Mouse (Mus musculus) lung, adult 2 months (tissue): ENCODE data around the gene Fnbp1. TPM values are rescaled to one million over a fixed set of nuclear protein-coding genes. Genes with fewer than 3 reads are reported as not detected.

ENCODE experiments used
- DNase-seq: peaks from one replicate; pipeline ENCODE4 v3.0.0; 2022
- H3K4me1 ChIP-seq: fragments of 200-500 bp; 2 replicates; pipeline ENCODE4 v1.6.1; 2011; ENCODE audit warnings: low read length; ENCODE audit not compliant: control insufficient read depth, insufficient read depth
- H3K4me3 ChIP-seq: fragments of 200-500 bp; replicated peaks from 2 replicates; pipeline ENCODE3; 2011; ENCODE audit warnings: low read depth, mild to moderate bottlenecking, control low read depth, low read length; ENCODE audit errors: extremely low read depth
- CTCF ChIP-seq: fragments of 200-500 bp; IDR thresholded peaks from 2 replicates; pipeline ENCODE4 v1.5.1; 2011; ENCODE audit warnings: mild to moderate bottlenecking, low read length, control low read depth; ENCODE audit not compliant: insufficient read depth
- POLR2A ChIP-seq: fragments of 200-500 bp; IDR thresholded peaks from 2 replicates; pipeline ENCODE4 v1.6.1; 2011; ENCODE audit warnings: low read depth, mild to moderate bottlenecking, control low read depth, low read length, borderline replicate concordance; ENCODE audit errors: extremely low read depth
- WGBS: fragments of 180-500 bp; shearing (Covaris S2); methylation state at CpG from one replicate; pipeline ENCODE4 v1.1.7; 2018; 5-methylcytosine and 5-hydroxymethylcytosine counted together
- polyA plus RNA-seq: library from polyadenylated mRNA; depleted of rRNA; stranded (reverse); fragments of >200 nt; gene quantifications from 2 replicates; pipeline ENCODE4 v1.2.3, GENCODE M21; 2012

Gene Fnbp1
- polyA plus RNA-seq, 1 experiment = 47.4 TPM

DNA sequence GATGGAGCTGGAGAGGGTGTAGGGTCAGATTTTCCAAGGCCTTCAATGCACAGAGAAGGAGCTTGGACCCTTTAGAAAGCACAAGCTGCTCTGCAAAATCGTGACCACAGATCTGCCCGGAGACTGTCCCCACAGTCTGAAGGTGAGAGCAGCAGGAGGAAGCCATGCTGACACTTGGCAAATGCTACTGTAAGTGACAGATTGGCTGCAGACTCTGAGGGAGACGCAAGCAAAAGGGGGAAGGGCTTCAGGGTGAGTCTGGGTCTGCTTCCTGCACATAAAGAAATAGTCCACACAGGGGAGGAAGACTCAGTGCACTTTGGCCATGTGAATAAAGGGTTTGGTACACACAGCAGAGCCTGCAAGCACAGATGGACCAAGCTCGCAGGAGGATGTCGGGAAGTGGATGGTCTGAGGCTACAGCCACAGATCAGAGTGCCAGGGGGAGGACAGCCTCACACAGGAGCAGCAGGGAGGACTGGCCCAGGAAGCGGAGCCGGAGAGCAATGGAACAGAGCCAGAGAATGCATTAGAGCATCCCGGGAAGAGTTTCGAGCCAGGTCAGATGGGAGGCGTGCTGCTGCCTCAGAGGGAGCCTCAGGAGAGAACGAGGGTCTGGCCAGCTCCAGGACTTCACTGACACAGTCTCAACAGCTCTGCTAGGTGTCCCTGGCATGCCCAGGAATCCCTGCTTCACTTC, 35.0 kb downstream of the Fnbp1 start:
- WGBS = 27% methylated on average over 11 of the region's 11 CpGs
- H3K4me3 ChIP-seq = no peak overlapping the region
- DNase-seq = no peak
- TF ChIP-seq CTCF (no peak), POLR2A (no peak)
- H3K4me1 ChIP-seq = peaks cover 16% of the 10 kb centered on the region

DNA sequence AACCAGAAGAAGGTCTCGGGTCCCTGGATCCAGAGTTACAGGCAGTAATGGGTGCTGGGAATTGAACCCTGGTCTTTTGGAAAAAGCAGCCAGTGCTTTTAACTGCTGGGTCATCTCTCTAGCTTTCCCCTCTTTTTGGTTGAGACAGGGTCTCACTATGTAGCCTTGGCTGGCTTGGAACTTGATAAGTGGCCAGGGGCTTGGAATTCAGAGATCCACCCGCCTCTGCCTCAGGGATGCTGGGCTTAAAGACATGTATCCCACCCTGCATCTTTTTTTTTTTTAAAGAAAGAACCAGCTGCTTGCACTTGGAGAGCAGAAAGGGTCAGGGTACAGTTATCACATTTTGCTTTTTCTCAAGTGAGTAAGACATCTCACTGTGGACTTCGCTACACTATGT, 35.8 kb downstream of the Fnbp1 start:
- WGBS = 92% methylated on average over 3 of the region's 3 CpGs

DNA sequence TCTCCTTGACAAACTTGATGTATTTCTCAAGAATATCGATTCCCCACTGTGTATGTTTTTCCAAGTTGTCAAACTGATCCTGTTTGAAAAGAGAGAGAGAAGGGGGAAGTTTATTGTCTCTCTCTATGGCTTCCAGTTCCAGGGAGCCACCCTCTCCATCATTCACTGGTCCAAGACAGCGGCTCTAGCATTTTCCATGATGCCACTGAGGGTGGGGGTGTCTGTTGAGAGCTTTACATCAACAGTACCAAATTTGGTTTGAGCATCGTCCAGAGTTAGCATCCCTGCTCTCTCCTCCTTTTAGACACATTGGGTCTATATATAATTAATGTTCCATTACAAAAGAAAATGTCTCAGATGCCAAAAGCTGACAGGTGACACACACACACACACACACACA, 36.5 kb downstream of the Fnbp1 start:
- WGBS = 47% methylated on average over 3 of the region's 3 CpGs
- no peak for DNase-seq

More for the DNA sequence above, 35.8 kb downstream of the Fnbp1 start:
- peaks cover 18% of the 10 kb centered on the region for H3K4me1 ChIP-seq
- TF ChIP-seq CTCF (no peak), POLR2A (no peak)
- DNase-seq = no peak
- no peak overlapping the region for H3K4me3 ChIP-seq

DNA sequence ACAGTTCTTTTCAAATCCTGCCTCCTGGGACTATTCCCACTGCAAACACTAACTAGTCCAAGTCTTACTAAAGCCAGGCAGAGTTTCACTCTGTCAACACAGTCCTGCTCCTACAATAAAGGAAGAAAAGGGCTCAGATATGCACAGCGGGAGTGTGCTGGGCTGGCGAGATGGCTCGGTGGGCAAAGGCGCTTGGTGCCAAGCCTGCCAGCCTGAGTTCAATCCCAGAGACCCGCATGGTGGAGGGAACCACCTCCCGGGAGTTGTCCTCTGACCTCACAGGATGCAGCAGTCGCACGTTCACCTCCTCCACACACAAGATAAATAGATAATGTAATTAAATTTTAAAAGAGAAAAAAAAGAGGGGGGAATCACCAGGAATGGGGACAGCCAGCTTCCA, 38.5 kb downstream of the Fnbp1 start:
- no peak for DNase-seq
- 70% methylated on average over 8 of the region's 8 CpGs for WGBS
- Histone ChIP-seq H3K4me3 (no peak overlapping the region), H3K4me1 (peaks cover 17% of the 10 kb centered on the region)
- no peak for TF ChIP-seq POLR2A
- no peak for TF ChIP-seq CTCF

More for the DNA sequence above, 36.5 kb downstream of the Fnbp1 start:
- peaks cover 18% of the 10 kb centered on the region for H3K4me1 ChIP-seq
- TF ChIP-seq POLR2A = no peak
- no peak for TF ChIP-seq CTCF
- no peak overlapping the region for H3K4me3 ChIP-seq

DNA sequence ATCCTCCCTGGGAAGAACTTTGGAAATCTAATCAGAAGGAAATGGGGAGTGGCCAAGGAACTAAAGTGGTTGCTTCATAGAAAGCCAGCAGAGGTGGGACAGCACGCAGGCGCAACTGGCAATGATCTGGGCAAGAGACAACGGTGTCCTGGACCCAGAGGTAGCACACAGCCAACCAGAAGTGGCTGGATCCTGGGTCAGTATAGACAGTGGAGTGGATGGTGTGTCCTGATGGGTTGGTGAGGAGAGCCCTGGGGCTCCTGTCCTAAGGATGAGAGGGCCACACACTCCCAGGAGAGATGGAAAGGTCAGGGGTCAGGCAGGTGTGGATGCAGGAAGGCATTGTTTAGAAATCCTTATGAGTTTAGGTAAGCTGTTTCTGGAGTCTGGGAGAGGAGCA, 40.5 kb downstream of the Fnbp1 start:
- 56% methylated on average over 3 of the region's 3 CpGs for WGBS
- Histone ChIP-seq H3K4me1 (0 out of 2 replicates have a peak, but pooled peaks cover 2% of the 10 kb centered on the region), H3K4me3 (no peak overlapping the region)
- DNase-seq = no peak
- TF ChIP-seq CTCF = no peak
- TF ChIP-seq POLR2A = no peak

DNA sequence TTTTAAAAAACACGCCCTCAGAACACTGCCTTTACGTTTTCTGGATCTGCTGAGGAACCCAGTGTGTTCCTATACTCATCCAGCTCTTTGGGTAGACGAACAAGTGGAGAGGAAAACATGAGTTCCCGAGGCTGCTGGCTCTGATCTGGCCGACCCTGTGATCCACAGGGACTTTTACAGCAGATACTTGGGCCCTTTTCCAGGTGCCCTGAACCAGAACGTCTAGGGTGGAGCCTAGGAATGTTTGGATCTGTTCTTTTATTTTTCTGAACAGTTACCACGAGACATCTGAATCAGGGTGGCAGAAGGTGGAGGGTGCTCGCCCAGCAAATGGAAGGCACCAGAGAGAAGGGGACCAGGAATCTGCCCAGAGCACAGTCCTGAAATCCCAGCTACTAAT, 42.7 kb downstream of the Fnbp1 start:
- DNase-seq = no peak
- 55% methylated on average over 8 of the region's 8 CpGs for WGBS
- TF ChIP-seq POLR2A = no peak
- TF ChIP-seq CTCF = no peak
- H3K4me1 ChIP-seq = 0 out of 2 replicates have a peak, but pooled peaks cover 2% of the 10 kb centered on the region
- H3K4me3 ChIP-seq = no peak overlapping the region

DNA sequence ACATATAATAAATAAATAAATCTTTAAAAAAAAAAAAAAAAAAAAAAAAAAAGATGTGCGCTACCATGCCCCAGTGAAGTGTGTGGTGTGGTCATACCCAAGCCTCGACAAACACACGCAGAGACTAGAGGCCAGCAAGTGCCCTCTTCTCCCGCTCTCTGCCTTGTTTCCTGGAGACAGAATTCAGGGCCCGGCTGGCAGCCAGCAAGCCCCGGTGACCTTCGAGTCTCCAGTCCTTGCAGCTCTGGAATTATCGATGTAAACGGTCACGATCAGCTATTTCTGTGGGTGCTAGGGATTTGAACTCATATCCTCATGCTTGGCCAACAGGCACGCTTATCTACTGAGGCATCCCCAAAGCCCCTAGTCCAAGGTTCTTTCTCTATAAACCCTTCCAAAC, 43.2 kb downstream of the Fnbp1 start:
- no peak for DNase-seq
- Histone ChIP-seq H3K4me1 (0 out of 2 replicates have a peak, but pooled peaks cover 2% of the 10 kb centered on the region), H3K4me3 (no peak overlapping the region)
- TF ChIP-seq CTCF (no peak), POLR2A (no peak)
- 73% methylated on average over 11 of the region's 11 CpGs for WGBS

DNA sequence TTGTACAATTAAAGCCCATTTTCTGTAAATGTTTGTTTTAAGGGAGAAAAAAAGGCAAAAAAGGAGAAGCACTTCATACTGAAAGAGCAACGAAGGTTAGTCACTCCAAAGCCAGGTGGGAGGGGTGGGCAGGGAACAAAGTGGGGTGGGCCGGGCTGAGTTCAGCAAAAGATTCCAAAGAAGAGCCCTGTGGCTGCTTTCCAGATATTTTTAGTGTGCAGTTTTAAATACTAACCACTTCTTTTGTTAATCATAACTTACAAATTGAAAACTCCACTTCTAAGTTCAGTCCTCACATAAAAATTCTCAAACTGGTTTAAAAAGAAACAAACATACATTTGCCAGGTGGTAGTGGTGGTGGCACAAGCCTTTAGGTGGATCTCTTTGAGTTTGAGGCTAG, 44.5 kb downstream of the Fnbp1 start:
- WGBS = 54% methylated on average over 2 of the region's 2 CpGs
- no peak for TF ChIP-seq POLR2A
- TF ChIP-seq CTCF = no peak
- no peak for DNase-seq
- 0 out of 2 replicates have a peak, but pooled peaks cover 2% of the 10 kb centered on the region for H3K4me1 ChIP-seq
- no peak overlapping the region for H3K4me3 ChIP-seq

DNA sequence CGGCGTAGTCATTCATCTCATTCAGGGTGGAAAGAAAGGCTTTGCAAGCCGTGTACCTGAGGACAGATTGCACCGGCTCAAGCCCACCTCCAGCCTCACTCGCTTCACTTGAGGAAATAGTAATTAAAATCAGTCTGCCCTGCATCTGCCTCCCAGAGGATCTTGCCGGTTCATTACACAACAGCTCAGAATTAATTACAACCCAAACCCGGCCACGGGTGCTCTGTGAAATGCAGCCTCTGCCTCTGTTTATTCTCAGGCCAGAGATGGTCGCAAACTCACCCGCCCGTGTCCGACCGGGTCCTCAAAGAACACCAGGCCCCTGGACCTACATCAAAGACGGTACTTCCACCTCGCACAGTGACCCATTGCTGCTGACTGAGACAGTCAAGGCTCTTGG, 45.7 kb downstream of the Fnbp1 start:
- no peak for TF ChIP-seq POLR2A
- no peak for TF ChIP-seq CTCF
- WGBS = 87% methylated on average over 15 of the region's 15 CpGs
- DNase-seq = no peak
- Histone ChIP-seq H3K4me1 (no peaks in the 10 kb centered on the region), H3K4me3 (no peak overlapping the region)

DNA sequence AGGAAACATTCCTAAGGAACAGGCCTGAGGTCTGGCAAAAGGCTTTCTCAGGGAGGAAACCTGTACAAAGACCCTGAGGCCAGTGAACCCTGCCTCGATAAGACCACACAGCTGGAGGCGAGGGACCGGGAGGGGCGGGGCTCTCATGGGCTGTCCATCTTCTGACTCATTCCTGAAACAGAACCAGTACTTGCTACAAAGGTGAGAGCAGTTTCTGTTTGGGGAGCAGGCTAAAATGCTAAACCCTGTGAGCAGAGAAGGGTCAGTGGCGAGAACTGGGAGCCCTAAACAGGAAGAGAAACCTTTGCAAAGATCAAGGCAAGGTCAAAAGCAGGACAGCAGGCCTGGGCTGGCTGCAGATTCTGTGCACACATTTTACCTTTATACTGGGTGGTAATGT, 47.2 kb downstream of the Fnbp1 start:
- WGBS = 58% methylated on average over 5 of the region's 5 CpGs
- TF ChIP-seq CTCF (no peak), POLR2A (no peak)
- Histone ChIP-seq H3K4me3 (no peak overlapping the region), H3K4me1 (no peaks in the 10 kb centered on the region)
- no peak for DNase-seq

DNA sequence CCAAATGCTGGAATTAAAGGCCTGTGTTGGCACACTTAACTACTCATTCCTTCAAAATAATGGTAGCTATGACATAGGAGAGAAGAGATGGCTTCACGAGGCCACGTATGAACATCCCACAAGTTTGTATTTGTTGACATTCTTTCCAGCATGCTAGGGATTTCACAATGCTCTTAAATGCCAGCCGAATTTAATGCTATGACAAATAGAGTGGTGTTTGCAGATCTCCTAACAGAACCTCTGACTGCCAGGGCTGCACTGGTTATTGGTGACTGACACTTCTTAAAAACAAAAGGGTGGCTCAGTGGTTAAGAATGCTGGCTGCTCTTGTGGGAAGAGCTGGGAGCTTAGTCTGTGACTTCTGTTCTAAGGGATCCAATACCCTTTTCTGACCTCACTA, 48.9 kb downstream of the Fnbp1 start:
- TF ChIP-seq CTCF = no peak
- no peak for TF ChIP-seq POLR2A
- Histone ChIP-seq H3K4me1 (peaks cover 7% of the 10 kb centered on the region; the same call in 1 of the 2 replicates), H3K4me3 (no peak overlapping the region)
- no peak for DNase-seq
- WGBS = 61% methylated on average over 3 of the region's 3 CpGs

DNA sequence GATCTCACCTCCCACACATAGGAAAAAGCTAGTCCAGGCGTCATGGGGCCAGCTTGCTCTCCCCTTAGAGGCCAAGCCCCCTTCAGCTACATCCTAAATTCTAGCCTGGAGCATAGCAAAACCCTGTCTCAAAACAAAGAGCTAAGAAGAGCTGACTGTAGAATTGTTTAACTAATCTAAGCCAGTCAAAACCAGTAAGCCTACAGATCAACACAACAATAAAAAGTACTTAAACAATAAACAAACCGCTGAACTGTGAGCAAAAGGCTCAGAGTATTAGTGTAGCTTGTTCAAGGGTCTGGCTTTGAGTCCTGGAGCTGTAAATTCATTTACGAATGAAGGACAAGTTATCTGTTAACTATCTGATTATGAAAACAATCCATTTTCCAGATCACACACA, 50.6 kb downstream of the Fnbp1 start:
- DNase-seq = no peak
- TF ChIP-seq POLR2A (no peak), CTCF (no peak)
- WGBS = 77% methylated on average over 3 of the region's 3 CpGs
- H3K4me1 ChIP-seq = peaks cover 7% of the 10 kb centered on the region; the same call in 1 of the 2 replicates
- H3K4me3 ChIP-seq = no peak overlapping the region
